ENCODE assay signal across 7 mouse cellular contexts in genomic region chr6:84266736-84267135, GRCm38 (mm10).
DNase-seq lines count a peak whose midpoint lies in the region.

No protein-coding gene starts in this region.

- DNase-seq in right cerebral cortex, adult 2 months (ENCODE audit: low spot score in 2 of 2), result peak; percentile 21 to 25
- DNase-seq in right cerebral cortex, postnatal 14 days, result no peak
- peak; percentile 85 for DNase-seq in gastrocnemius, adult 18-20 months (ENCODE audit: low spot score)
- peak; percentile 52 to 58 for DNase-seq in kidney, postnatal 36 days
- DNase-seq in urinary bladder, postnatal 36 days (ENCODE audit: low spot score in 2 of 2), result peak; percentile 30 to 62
- no peak for DNase-seq in natural killer cell, adult 2 months (ENCODE audit: low spot score in 2 of 2)
- DNase-seq in frontal cortex, postnatal 10 days (ENCODE audit: low spot score in 2 of 2), result no peak

Comparison
In these comparisons a context has a peak if more than half of its experiments do, and no peak if none do; other contexts are left out.
1. DNase-seq: peak in right cerebral cortex, adult 2 months (2 of 2), gastrocnemius, adult 18-20 months (single experiment), kidney, postnatal 36 days (2 of 2) and urinary bladder, postnatal 36 days (2 of 2); none in right cerebral cortex, postnatal 14 days (single experiment), natural killer cell, adult 2 months (0 of 2) and frontal cortex, postnatal 10 days (0 of 2).